Mouse (Mus musculus) gastrocnemius, adult 2 months (tissue): Measurements from ENCODE around the gene Triobp. TPM values are rescaled to one million over a fixed set of nuclear protein-coding genes. Genes with fewer than 3 reads are reported as not detected.

Experiments
- DNase-seq: peaks from one replicate; pipeline ENCODE4 v3.0.0; 2022
- H3K27ac ChIP-seq: fragments of 200-600 bp; 2 replicates; pipeline ENCODE4 v1.8.1; 2022; ENCODE audit warnings: mild to moderate bottlenecking
- H3K4me3 ChIP-seq: fragments of 200-600 bp; 2 replicates; pipeline ENCODE4 v1.8.1; 2022; ENCODE audit warnings: mild to moderate bottlenecking, moderate library complexity
- CTCF ChIP-seq: fragments of 200-600 bp; IDR thresholded peaks from 2 replicates; pipeline ENCODE4 v1.8.1; 2022; ENCODE audit warnings: antibody characterized with exemption, mild to moderate bottlenecking, moderate library complexity
- intact Hi-C: fragments of 180-260 bp; cut with DNase I; formaldehyde crosslinking; loops from one replicate; pipeline ENCODE4 v1.15.1; 2025
- total RNA-seq, 2 experiments: library from RNA; stranded (reverse); gene quantifications; 2 replicates each; pipeline ENCODE4 v1.2.3; 2021

The Triobp gene
- total RNA-seq, 2 experiments from 2014 or later = 33.2 to 36.6 TPM

DNA sequence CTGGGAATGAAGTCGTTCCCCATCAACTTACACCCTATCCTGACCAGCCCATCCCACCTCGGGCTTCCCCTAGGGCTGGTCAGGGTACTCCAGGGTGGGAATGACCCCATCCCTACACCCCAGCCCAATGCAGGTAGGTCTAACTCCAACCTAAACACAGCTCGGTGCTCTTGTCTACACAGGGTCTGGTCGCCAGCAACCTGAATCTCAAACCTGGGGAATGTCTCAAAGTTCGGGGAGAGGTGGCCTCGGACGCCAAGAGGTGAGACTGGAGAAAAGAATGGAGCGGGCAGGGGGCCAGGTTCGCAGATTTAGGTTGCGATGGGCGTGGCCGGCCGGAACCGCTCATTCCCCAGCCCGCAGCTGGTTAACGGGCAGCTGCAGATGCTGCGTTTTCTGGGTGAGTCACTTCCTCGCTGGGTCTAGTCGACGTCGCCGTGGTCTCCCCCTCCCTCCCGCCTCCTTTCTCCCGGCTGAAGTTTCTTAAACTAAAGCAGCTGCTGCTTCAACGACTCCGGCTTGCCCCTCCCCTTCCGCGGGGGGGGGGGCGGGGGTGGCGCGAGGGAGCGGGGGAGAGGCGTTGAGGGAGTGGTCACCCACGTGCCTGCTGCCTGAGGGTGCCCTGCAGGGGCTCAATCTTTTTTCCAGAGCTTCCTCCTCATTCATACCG lies 19.6 kb upstream of the Triobp start:
- peak overlapping the region; percentile 95 for H3K27ac ChIP-seq
- no peak for TF ChIP-seq CTCF
- peak; percentile 84 for DNase-seq
- peak overlapping the region; percentile 80 for H3K4me3 ChIP-seq
- intact Hi-C loops = no loop called here

DNA sequence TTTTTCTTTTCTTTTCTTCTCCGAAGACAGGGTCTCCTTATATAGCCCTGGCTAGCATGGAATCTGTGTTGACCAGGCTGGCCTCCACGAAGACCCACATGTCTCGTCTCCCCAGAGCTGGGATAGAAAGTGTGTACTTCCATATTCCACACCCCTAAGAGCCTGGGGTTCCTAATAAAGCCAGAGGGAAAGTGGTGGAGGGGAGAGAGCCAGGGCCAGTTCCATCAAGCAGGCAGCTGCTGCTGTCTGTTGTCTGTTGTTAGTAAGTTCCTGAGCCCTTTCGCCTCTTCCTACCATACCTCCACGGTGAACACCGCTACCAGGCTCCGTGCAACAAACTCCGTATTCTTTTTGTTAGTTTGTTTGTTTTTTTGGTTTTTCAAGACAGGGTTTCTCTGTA lies 19.0 kb upstream of the Triobp start:
- H3K27ac ChIP-seq = peak overlapping the region; percentile 95
- peak overlapping the region; percentile 80 for H3K4me3 ChIP-seq
- DNase-seq = no peak
- no peak for TF ChIP-seq CTCF
- intact Hi-C loops = no loop called here

DNA sequence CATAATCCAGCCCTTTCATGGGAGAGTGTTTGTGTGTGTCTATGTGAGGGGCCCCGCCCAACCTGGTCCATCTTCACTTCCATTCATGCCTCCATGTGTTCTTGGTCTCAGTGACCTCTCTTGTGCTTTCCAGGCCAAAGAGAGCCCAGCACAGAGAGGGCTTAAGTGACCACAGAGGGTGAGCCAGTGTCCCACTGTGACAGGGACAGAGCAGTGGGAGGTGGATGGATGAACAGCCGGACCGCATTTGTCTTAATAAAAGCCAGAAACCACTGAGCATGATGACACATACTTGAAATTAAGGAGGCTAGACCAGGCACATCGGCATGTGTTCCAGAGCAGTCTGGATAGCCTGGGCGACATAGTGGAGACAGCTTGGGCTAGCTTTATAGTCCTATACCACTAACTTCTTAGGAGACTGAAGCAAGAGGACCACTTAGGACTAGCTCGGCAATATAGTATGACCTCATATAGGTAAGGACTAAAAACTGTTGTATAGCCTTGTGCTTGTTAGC lies 17.3 kb upstream of the Triobp start:
- no peak for DNase-seq
- intact Hi-C loops = loop anchor here (1.0 kb wide), 1 partner anchor 15 kb away; no protein-coding TSS in a partner anchor
- TF ChIP-seq CTCF = no peak
- Histone ChIP-seq H3K27ac (no peak overlapping the region), H3K4me3 (no peak overlapping the region)

DNA sequence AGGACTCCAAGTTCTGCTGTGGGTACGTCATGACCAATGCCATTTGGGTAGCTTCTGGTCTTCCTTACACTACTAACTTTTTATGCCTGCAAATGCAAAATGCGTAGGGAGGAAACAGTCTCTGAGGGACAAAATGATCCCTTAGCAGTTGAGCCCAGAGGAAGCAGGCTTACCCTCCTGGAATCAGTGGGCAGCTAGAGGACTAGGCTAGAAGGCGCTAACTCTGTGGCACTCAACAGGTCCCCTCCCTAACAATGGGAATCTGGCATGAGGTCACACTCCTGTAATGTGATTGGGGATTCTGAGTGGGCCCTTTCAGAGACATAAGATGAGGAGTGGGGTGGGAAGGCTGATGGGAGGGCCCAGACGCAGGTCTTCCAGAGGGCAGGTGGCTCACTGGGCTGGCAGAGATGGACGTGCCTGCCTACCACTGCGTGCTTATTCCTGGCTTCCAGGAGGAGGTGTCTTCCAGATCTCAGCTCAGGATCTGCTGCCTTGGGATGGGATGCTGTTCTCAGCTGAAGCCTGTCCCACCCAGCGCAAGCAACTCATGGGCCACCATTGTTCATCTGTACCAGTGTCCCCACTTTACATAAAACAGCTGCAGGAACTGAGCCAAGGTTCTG lies 16.6 kb upstream of the Triobp start:
- intact Hi-C loops = loop anchor here (1.0 kb wide), 1 partner anchor 16 kb away; no protein-coding TSS in a partner anchor
- Histone ChIP-seq H3K27ac (peak overlapping the region; percentile 28; the same call in 1 of the 2 replicates), H3K4me3 (no peak overlapping the region)
- no peak for TF ChIP-seq CTCF
- no peak for DNase-seq

DNA sequence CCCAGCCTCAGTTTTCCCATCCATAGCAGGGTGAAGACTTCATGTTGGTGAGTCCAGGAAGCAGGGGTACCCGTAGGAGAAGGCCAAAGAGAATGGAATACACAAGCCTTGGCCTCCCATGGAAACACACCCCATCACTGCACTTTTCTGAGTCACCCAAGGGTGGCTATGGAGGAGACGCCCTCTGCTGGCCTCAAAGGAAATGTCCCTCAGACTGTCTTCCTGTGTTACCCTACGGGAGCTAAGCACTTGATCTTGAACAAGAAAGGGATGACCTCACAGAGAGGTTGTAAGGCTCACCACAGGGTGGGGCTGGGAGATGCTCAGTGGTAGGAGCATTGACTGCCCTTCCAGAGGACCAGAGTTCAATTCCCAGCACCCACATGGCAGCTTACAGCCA lies 15.9 kb upstream of the Triobp start:
- DNase-seq = peak; percentile 68
- intact Hi-C loops = no loop called here
- peak overlapping the region; percentile 28; the same call in 1 of the 2 replicates for H3K27ac ChIP-seq

DNA sequence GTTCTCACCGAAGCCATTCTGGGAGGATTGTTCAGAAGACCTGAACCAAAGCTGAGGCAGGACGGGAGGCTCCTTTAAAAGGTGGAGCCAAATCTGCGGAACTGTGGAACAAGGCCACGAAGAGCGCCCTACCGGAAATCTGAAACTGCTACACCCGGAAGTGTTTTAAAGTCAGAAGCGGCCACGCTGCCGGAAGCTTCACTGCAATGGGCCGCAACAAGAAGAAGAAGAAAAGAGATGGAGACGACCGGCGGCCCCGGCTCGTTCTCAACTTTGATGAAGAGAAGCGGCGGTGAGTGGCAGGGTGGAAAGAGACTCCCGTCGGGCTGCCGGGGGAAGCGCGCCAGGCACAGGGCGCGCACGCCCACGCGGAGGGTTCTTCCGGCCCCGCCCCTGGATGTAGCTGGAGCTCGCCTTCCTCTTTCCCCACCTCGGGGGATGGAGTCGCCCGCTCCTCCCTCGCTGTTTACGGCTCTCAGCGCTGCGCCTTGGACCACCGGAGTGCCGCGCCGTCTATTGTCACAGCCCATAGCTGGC lies 12.7 kb upstream of the Triobp start, which contains the start of gene Nol12:
Nol12 (plus strand) TSS at position 150 of the 537 bp plus-strand sequence.
- peak; percentile 84 for DNase-seq
- H3K4me3 ChIP-seq = peak within 1 kb of the TSS; percentile 95
- intact Hi-C loops = no loop called here
- TF ChIP-seq CTCF = no peak
- H3K27ac ChIP-seq = peak within 1 kb of the TSS; percentile 94

More for the DNA sequence above, 15.9 kb upstream of the Triobp start:
- peak; percentile 86 for TF ChIP-seq CTCF
- H3K4me3 ChIP-seq = no peak overlapping the region

DNA sequence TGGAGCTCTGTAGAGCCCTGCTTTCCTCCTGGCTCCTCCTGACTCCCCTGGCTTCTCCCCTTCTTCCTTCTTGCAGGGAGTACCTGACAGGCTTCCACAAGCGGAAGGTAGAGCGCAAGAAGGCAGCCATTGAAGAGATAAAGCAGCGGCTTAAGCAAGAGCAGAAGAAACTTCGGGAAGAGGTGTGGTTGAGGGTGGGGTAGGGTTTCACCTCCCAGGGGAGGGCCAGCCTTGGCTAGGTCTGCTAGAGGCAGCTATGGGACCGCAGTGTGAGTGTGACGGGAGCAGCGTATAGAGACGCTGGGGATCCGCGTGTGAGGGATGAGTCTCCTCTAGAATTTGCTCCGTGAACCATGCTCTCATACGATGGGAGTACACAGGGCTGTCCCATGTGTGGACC lies 11.1 kb upstream of the Triobp start:
- no peak for DNase-seq
- no peak overlapping the region for H3K4me3 ChIP-seq
- intact Hi-C loops = no loop called here
- H3K27ac ChIP-seq = no peak overlapping the region
- no peak for TF ChIP-seq CTCF

DNA sequence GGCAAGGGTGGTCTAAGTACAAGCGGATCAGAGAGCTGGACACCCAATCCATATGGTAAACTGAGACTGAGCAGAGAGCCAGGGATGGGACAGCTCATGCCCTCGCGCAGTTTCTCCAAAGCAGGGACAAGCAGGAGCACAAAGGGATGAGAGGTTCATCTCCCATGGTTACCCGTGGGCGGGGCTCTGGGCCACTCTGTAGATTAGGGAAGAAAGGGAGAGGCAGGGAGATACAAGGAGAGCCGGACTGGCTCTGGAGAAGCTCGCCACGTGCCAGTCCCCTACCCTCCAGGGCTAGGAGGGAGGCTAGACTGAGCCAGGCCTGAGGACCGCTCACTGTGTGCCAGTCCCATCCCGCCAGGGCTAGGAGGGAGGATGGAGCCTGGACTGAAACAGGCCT lies 10.2 kb upstream of the Triobp start:
- H3K27ac ChIP-seq = no peak overlapping the region
- intact Hi-C loops = no loop called here
- TF ChIP-seq CTCF = no peak
- H3K4me3 ChIP-seq = no peak overlapping the region
- DNase-seq = no peak

DNA sequence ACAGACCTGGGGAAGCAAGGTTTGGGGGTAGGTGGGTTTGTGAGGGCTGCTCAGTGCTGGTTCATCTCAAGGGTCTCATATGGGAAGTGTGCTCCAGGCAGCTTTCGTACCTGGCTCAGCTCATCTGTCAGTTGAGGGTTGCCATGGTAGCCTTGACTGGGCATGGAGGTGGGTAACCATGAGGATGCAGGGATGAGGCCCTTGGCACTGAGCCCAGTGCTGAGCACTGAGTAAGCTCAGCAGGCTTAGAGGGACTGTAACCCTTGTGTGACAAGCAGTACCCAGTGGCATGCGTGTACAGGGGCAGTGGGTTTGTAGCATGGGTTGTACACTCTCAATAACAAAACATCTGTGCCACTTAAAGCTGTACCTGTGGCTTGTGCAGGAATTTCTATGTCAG lies 9.6 kb upstream of the Triobp start:
- Histone ChIP-seq H3K4me3 (no peak overlapping the region), H3K27ac (no peak overlapping the region)
- DNase-seq = no peak
- TF ChIP-seq CTCF = no peak
- intact Hi-C loops = no loop called here

DNA sequence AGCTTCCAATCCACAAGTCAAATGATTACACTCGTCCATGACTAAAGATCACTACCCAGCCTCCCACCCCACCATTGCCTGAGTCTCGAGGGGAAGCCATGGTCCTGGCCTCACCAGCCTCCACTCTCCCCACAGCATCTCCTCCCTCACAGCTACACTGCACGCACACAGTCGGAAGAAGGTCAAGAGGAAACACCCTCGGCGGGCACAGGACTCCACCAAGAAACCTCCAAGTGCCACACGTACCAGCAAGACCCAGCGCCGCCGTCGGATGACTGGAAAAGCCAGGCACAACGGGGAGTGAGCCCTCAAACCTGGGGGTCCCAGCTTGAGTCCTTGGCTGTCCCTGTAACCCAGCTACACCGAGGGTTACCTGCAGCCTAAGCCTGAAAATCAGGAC lies 7.2 kb upstream of the Triobp start:
- intact Hi-C loops = loop anchor here (5.0 kb wide), 1 partner anchor 38 kb away; no protein-coding TSS in a partner anchor
- TF ChIP-seq CTCF = no peak

DNA sequence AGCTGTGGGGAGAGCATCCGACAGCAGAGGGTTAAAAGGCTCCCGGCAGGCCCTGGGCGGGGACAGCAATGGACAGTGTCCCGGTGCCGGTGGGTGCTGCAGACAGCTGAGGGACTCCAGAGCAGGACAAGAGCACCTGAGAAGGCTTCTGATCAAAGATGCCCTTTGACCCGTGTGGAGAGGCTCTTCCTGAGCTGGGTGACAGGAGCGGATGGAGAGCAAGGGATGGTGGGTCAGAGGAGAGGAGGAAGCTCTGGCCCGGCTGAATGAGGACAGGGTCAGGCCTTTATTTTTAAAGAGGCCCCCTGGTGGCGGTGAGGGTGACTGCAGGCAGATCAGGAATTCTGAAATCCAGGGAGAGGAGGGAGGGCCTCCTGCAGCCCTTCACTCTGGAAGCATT lies 4.9 kb upstream of the Triobp start:
- DNase-seq = peak; percentile 85
- peak overlapping the region; percentile 64 for H3K27ac ChIP-seq
- TF ChIP-seq CTCF = peak; percentile 92
- H3K4me3 ChIP-seq = peak overlapping the region; percentile 66
- intact Hi-C loops = loop anchor here (1.0 to 5.0 kb wide), 2 partner anchors 26 to 40 kb away; no protein-coding TSS in a partner anchor

More for the DNA sequence above, 7.2 kb upstream of the Triobp start:
- no peak overlapping the region for H3K27ac ChIP-seq
- H3K4me3 ChIP-seq = no peak overlapping the region
- no peak for DNase-seq

DNA sequence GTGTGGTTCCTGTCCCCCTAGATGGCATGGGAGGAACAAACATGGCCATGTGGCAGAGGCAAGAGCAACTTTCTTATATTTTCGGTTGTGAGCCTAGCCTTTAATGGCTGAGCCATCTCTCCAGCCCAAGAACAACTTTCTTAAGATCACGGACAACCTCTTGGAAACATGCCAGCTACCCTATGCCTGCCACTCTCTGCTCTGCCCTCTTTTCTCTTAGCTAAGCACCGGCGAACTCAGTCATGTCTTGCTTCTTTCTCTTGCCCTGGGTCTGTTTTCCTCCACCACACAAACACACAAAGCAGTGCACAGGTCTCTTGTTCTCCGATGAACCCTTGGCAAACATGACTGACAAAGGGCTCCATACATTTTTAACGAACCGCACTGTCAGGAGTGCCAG lies 1.3 kb upstream of the Triobp start:
- intact Hi-C loops = no loop called here
- no peak for DNase-seq
- no peak for TF ChIP-seq CTCF
- Histone ChIP-seq H3K27ac (no peak overlapping the region), H3K4me3 (no peak overlapping the region)

DNA sequence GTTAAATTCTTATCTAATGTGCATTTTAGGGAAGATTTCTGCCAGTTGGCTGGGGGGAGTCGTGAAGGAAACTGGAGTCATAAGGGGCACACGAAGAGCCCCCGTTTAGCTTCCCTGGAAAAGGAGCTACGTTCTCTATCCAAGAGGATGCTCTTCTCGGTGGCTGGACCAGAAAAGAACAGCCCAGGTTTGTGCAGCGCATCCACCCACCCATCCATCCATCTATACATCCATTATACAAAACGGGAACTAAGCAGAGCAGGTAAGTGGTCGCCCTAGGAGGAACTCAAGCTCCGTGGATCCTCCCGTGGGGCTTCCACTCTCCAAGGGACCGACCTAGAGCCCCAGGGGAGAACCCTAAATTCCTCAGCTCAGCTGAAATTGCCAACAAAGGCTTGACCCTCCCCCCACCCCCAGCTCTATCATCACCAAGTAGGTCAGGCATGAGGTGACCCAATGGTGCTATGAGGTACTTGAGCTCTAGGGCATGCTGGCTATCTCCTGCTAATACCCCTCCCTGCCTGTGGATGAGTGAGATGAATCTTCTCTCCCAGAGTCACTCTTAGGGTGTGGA lies 715 bp downstream of the Triobp start:
- no peak for DNase-seq
- TF ChIP-seq CTCF = no peak
- intact Hi-C loops = no loop called here

More for the DNA sequence above, 715 bp downstream of the Triobp start:
- H3K4me3 ChIP-seq = peak overlapping the region; percentile 61
- no peak overlapping the region for H3K27ac ChIP-seq
